Mouse (Mus musculus): ENCODE measurements around the gene Ccdc170.

DNA sequence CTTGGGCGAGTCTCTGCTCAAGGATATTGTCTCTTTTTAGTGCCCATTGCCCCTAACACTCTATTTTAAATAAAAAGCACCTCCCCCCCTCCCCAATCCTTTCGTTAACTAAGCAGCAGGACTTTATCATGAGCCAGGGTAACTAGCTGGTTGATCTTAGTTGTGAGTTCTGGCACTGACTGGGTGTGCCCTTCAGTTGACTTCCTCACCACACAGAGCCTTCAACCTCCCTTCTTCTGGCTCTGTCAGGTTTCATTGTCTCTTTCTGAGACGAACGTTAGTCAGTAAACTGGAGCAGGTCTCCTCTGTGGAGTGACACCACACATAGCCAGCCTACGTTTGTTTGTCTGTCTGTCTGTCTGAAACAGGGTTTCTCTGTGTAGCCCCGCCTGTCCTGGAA lies 50.4 kb downstream of the Ccdc170 start:
- TF ChIP-seq POLR2A (IDR thresholded peaks at IDR 0.05; ENCODE audit: low read depth, low read length) (no peak), CTCF (IDR thresholded peaks at IDR 0.05; ENCODE audit: extremely low read depth, insufficient read length, insufficient replicate concordance, low read depth, low read length) (no peak)

Measured in small intestine, adult 2 months (tissue).